Mouse (Mus musculus) lung, postnatal 4 days (tissue): ENCODE results near the gene Tardbp.

Experiments
- DNase-seq, 2 experiments: peaks; one replicate each; pipeline ENCODE4 v3.0.0; 2021

The Tardbp gene

DNA sequence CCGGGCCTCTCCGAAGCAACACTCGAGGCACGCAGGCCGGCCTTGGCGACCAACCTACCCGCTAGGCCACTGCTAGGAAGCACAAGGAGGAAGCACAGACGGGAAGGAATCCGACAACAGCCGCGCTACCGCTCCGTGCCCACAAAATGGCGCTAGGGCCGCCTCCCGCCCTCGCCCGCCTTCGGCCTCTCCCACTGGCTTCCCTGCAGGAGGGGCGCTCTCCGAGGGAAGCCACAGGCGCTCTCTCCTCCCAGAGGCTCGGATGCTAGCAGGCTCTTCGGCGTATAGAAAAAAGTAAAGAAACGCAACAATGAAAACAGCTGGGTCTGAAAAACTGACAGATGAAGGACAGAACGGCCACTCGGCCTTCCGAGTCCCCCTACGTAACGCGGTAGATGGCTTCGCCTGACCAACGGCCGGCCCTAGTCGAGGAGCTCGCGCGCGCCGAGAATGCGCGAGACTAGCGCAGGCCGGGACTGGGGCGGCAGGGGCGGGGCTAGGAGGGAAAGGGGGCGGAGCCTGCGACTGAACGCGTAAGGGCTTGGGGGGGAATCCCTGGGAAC lies at the start of gene Tardbp:
TSS of gene Tardbp (minus strand) at position 397 of the 563 bp plus-strand sequence.
- DNase-seq, result peak; percentile 97 to 98

DNA sequence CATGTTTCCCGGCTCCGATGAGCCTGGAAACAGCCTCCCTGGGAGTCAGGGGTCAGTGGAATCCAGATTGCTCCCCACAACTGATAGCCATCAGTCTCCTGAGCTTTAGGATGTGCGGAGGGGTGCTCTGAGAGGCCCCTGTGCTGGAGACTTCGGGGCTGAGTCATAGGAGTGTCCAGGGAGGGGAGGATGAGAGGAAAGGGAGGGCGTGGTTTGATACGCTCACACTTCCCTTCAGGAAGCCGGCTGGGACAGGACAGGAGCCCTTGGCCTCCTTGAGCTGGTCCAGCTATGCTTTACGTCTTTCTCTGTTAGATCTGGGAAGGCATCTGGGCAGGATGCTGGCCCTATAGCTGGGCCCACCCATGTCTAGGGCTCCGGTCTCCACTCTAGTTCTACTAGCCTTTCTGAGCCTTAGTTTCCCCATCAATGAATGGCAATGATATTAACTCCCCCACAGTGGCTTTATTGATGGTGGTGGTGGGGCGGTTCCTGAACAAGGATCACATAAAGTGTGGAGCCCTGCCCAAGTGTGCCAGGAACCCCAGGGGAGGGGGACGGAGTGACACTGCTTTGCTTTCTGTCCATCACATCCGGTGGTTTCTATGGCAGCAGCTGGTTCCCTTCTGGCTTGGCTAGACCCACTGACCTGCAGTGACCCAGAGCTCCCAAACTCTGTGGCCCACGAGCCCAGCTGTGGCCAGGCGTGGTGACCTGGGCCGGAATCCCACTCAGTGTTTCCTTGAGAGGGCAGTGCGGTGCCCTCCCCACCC lies 49.6 kb upstream of the Tardbp start:
- DNase-seq, result peak; percentile 64 to 72

- peak in 1 of 2 experiments; percentile 22 for DNase-seq
These were observed 48.2 kb upstream of the Tardbp start for GRCm38 (mm10) chr4:148675043-148675442.

- no peak for DNase-seq
These were observed 44.6 kb upstream of the Tardbp start for GRCm38 (mm10) chr4:148671230-148671947.

DNA sequence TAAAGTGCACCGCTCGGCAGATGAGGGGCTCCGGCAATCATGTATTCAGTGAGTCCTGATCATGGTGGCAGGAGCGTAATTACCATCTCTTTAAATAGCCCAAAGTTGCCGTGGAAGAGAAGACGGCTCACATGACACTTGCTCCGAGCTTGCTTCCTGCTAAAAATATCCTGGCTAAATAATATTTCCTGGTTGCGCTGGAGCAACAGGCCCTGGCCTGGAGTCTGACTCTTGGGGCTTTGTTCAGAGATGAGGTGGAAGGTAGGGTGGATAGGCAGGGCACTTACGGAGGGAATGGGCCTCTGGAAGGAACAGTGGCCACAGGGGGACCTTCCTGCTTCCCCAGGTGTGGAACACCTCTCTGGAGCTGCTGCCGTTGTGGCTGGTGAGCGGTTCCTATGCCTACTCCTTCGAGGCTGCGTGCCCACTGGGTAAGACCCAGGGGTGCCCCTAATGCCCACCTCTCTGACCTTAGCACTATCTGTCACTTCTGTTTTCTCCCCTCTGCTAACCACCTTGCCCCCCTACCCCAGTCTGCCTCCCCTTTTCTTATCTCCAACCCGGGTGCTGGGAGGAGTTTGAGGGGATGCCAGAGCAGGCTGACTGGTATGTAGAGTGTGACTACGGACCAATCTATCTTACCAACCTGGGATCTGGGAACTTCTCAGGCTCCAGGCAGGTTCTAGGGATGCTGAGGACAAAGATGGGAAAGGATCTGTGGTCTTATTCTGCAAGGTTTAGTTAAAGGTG lies 40.4 kb upstream of the Tardbp start:
- DNase-seq, result no peak

GRCm38 (mm10) chr4:148664021-148664420 lies 37.2 kb upstream of the Tardbp start:
- DNase-seq, result no peak

GRCm38 (mm10) chr4:148663326-148663725 lies 36.5 kb upstream of the Tardbp start:
- no peak for DNase-seq

- peak; percentile 64 to 80 for DNase-seq
These were observed 35.5 kb upstream of the Tardbp start for GRCm38 (mm10) chr4:148662168-148662965.

DNA sequence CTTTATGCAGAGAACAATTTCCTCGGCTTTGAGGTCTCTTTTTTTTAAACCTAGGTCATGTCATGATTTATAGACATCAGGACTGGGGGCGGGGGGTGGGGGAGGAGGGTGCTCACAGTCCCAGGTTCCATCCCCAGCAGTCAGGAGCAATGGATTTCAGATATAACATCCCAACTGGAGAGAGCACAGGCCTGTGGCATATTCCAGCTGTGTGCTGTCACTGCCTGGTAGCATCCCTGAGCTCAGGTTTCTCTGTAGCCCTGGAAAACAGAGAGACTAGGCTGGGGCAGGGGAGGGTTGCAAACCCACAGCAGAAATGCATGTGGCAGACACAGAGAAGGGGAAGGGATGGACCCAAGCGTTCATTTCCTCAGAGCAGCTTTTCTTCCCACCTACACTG lies 33.4 kb upstream of the Tardbp start:
- no peak for DNase-seq

DNA sequence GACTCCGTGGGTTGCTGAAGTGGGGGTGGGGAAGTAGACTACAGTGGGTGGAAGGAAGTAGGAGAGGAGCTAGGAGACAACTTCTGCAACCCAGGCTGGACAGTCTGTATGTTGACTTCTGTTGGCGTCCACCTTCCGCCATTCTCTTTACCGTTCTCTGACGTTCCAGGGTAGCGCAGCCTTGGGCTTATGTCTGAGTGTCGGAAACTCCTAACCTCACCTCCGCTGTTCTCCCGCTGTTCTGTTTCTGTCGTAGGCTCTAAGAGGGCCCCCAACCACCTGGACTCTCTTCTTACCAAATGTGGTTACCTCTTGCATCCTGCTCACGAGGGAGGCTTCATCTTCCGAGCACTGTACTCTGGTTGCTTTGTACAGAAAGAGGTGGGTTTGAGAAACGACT lies 31.0 kb upstream of the Tardbp start:
- DNase-seq, result no peak

GRCm38 (mm10) chr4:148656691-148657258 lies 30.0 kb upstream of the Tardbp start:
- DNase-seq, result no peak

- peak in 1 of 2 experiments; percentile 61 for DNase-seq
These were observed 28.0 kb upstream of the Tardbp start for GRCm38 (mm10) chr4:148654701-148655398.

DNA sequence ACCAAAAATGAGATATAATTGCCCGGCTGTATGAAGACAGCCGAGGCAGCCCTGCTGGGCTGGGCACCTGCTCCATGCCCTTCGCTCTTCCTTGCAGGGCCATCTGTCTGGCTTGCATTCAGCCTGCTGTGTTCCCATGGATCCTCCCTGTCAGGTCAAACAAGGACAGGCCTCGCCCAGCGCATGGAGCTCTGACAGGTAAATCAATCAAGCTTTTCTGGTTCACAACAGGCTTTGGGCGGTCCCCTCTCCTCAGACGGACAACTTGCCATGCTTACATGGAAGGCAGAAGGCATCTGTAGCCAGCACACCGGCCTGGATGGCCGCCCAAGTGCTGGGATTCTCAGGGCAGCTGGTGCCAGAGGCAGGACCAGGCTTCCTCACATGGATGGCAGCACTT lies 24.2 kb upstream of the Tardbp start:
- DNase-seq, result no peak

DNA sequence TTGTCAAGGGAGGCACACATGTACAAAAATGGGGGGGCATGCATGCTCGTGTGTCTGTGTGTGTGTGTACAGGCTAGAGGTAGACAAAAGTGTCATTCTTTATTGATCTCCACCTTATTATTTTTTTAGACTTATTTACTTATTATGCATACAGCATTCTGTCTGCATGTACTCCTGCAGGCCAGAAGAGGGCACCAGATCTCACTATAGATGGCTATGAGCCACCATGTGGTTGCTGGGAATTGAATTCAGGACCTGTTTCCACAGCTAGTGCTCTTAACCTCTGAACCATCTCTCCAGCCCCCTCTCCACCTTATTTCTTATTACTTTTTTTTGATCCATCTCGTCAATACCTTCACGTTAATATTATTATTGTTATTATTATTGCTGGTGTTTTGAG lies 22.5 kb upstream of the Tardbp start:
- no peak for DNase-seq

DNA sequence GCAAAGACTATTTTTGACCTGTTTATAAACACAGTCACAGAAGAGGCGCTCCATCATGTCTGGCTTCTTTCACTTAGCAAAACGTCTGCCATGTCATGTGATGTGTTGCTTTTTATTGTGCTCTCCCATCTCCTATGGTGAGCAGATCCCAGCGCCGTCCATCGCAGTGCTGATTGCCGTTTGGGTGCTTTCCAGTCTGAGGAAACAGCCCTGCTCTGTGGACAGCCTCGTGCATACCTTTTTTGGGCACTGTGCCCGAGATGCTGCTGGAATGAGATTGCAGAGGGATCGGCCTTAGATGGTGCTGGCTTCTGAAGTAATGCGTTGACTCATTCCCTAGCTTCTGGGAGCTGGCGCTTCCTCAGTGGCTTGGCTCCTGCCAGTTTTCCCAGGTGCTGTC lies 19.8 kb upstream of the Tardbp start:
- peak; percentile 34 to 53 for DNase-seq

GRCm38 (mm10) chr4:148644926-148645325 lies 18.1 kb upstream of the Tardbp start:
- DNase-seq, result no peak

DNA sequence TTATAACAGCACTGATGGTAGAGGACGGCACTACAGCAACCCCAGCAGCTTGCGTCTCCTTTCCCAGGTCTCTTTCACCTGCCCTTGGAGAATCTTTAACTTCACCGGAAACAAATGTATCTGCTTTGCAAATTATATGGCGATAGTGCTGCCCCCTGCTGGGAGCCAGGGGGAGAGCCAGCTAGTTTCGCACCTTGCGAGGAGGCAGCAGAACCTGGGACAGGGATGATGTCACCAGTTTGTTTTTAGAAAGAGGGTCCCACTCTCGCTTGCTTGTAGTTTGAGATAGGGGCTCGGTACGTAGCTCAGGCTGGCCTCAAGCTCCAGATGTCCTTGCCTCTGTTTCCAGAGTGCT lies 17.3 kb upstream of the Tardbp start:
- peak; percentile 67 to 81 for DNase-seq

DNA sequence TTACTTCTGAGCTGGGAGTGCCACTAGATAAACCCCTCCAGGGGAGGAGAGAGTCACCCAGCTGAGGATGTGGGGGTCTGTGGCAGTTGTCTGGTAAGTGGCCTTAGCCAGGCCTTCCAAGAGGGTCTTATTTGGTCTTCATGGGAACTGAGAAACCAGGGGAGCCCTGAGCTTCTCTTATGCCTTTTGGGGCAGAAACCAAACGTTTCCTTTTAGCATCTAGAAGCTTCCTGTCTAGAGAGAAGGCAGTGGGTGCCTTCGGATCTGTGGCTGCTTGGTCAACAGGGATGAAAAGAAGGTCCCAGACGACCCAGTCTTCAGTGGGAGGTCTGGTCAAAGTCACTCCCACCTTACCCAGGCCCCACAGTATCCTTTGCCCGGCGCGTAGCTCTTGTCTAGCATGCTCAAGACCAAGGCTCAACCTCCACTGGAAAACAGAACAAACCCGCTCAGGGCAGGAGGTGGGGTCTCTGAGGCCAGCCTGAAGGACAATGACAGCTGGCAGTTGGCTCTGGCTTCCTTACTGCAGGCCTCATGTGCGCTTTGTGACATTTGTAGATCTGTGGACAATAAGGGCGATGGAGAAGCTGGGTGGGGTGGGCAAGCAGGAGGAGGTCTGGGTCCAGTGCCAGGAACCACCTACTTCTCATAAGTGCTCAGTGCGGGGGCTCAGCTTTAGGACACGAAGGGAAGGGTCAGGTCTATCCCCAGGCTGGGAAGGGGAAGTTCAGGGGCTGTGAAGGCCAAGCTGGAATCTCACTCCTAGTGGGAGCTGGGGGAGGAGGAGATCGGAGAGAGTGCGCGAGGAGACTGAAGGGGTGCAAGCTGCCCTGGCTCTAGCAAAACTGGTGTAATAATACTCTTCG lies 16.7 kb upstream of the Tardbp start, which contains the start of gene Gm572:
TSS of gene Gm572 (plus strand) at position 27 of the 866 bp plus-strand sequence.
- DNase-seq, result no peak

DNA sequence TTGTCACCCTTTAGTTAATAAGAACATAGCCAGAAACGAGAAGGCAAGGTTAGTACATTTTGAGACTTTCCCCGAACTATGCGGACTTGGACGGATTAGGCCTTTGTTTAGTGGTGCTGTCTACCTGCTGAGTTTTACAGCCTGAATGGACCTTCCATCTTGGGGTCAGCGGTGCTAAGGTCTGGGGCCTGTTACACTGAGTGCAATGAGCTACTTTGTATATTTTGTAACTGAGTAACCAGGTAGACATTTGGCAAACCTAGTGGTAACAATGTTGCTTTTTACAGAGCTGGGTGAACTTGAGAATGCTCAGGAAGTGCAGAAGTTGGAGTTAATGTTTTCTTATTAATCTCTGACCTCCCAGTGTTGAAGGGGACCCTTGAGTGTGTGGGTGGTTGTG lies 14.3 kb upstream of the Tardbp start:
- DNase-seq, result no peak

DNA sequence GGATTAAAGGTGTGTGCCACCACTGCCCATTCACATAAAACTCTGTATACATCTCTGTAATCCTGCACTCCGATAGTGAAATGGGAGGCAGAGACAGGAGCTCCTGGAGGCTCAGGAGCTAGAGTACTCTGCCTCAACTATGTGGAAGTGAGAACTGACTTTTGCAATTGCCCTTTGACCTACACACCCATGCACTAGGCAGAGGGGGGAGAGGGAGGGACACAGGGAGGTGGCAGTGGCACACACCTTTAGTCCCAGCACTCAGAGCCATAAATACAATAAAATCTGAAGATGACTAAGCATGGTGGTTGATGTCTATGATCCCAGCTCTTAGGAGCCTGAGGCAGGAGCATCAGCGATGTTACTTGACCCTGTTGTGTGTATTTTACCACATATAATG lies 12.6 kb upstream of the Tardbp start:
- no peak for DNase-seq
